Mouse (Mus musculus) ES-E14 (cell line): ENCODE results near the gene Xcl1.

Source experiments
- ZC3H11A ChIP-seq: IDR thresholded peaks from 2 replicates; pipeline ENCODE4 v1.6.1; 2012; ENCODE audit warnings: low read depth, mild to moderate bottlenecking, inconsistent platforms, low read length, borderline replicate concordance
- ZNF384 ChIP-seq: IDR thresholded peaks from 2 replicates; pipeline ENCODE4 v1.6.1; 2012; ENCODE audit warnings: low read depth, low read length, inconsistent platforms

DNA sequence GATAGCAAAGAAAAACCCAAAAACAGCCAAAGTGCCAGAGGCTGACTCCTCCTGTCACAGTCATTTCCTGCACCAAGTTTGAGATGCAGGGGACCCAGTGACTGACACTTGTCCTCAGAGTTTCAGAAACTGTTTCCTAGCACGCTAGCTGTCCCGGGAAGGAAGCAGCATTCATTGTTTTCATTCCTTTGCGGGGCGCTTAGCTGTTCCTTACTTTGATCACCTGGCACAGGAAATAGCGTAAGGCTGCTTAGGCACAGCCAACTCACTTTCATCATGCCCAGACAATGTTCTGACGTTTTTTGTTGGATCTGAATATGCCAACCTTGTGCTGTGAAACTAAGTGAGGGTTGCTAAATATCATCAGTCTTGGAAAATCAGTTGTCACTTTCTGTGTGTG, 46.8 kb downstream of the Xcl1 start:
- TF ChIP-seq ZC3H11A = no peak
- TF ChIP-seq ZNF384 = no peak
